Mouse (Mus musculus) heart, embryonic 15.5 days (tissue): Measurements from ENCODE around the gene Lrrc1. TPM values are rescaled to one million over a fixed set of nuclear protein-coding genes. Genes with fewer than 3 reads are reported as not detected.

Experiments used
- ATAC-seq: fragments of 200-750 bp; cut with Nextera tagmentation; replicated peaks from 2 replicates; pipeline ENCODE4 v1.8.0; 2017; ENCODE audit warnings: low read depth, moderate TSS enrichment; ENCODE audit not compliant: insufficient number of reproducible peaks, insufficient read depth, low FRiP score
- H3K27ac ChIP-seq: fragments of 300-500 bp; sonication (generic); 2 replicates; pipeline ENCODE4 v1.5.1; 2015; ENCODE audit warnings: mild to moderate bottlenecking, inconsistent platforms
- H3K27me3 ChIP-seq: fragments of 300-500 bp; sonication (generic); 2 replicates; pipeline ENCODE4 v1.6.1; 2015; ENCODE audit warnings: inconsistent platforms
- H3K36me3 ChIP-seq: fragments of 300-500 bp; sonication (generic); 2 replicates; pipeline ENCODE4 v1.6.1; 2015; ENCODE audit warnings: mild to moderate bottlenecking, inconsistent platforms
- H3K4me1 ChIP-seq: fragments of 300-500 bp; sonication (generic); replicated peaks from 2 replicates; pipeline ENCODE4 v1.6.1; 2015; ENCODE audit warnings: inconsistent platforms
- H3K4me2 ChIP-seq: fragments of 300-500 bp; sonication (generic); 2 replicates; pipeline ENCODE4 v1.6.1; 2015; ENCODE audit warnings: inconsistent platforms, mild to moderate bottlenecking, moderate library complexity
- H3K4me3 ChIP-seq: fragments of 300-500 bp; sonication (generic); 2 replicates; pipeline ENCODE4 v1.5.1; 2015; ENCODE audit warnings: mild to moderate bottlenecking, inconsistent platforms
- H3K9ac ChIP-seq: fragments of 300-500 bp; sonication (generic); 2 replicates; pipeline ENCODE4 v1.6.1; 2015; ENCODE audit warnings: mild to moderate bottlenecking, inconsistent platforms
- H3K9me3 ChIP-seq: fragments of 300-500 bp; sonication (generic); replicated peaks from 2 replicates; pipeline ENCODE4 v1.6.1; 2016; ENCODE audit warnings: inconsistent platforms
- WGBS: fragments of 180-500 bp; shearing (Covaris S2); methylation state at CpG from one replicate; pipeline ENCODE4 v1.1.7; 2015; ENCODE audit warnings: mixed read lengths; 5-methylcytosine and 5-hydroxymethylcytosine counted together
- polyA plus RNA-seq: library from polyadenylated mRNA; unstranded; fragments of >200 nt; fragmentation: Nextera tagmentation; extraction: Ambion mirVana; gene quantifications from 2 replicates; pipeline ENCODE4 v1.2.1, GENCODE M21; 2015

Gene Lrrc1
- polyA plus RNA-seq, 1 experiment from 2014 or later, result 18.6 TPM

GRCm38 (mm10) chr9:77541556-77541955, 3.1 kb downstream of the Lrrc1 start:
- no peak overlapping the region for H3K27ac ChIP-seq
- H3K9ac ChIP-seq, result no peak overlapping the region
- H3K27me3 ChIP-seq, result no peaks in the 10 kb centered on the region
- no peaks in the 10 kb centered on the region for H3K9me3 ChIP-seq
- peaks cover 47% of the 10 kb centered on the region for H3K4me1 ChIP-seq
- H3K36me3 ChIP-seq, result no peaks in the 10 kb centered on the region
- H3K4me2 ChIP-seq, result no peak overlapping the region
- no peak overlapping the region for H3K4me3 ChIP-seq
- ATAC-seq, result no peak
- WGBS, result 88% methylated on average over 7 of the region's 7 CpGs

- Histone ChIP-seq H3K4me2 (no peak overlapping the region), H3K9ac (no peak overlapping the region), H3K4me3 (no peak overlapping the region), H3K4me1 (peaks cover 62% of the 10 kb centered on the region), H3K9me3 (no peaks in the 10 kb centered on the region), H3K27ac (no peak overlapping the region), H3K36me3 (no peaks in the 10 kb centered on the region), H3K27me3 (no peaks in the 10 kb centered on the region)
- no peak for ATAC-seq
- WGBS, result 89% methylated on average over 9 of the region's 9 CpGs
These were observed 5.4 kb downstream of the Lrrc1 start for GRCm38 (mm10) chr9:77539232-77539631.

- no peaks in the 10 kb centered on the region for H3K27me3 ChIP-seq
- no peak for ATAC-seq
- no peaks in the 10 kb centered on the region for H3K9me3 ChIP-seq
- H3K4me1 ChIP-seq, result peaks cover 56% of the 10 kb centered on the region
- no peak overlapping the region for H3K4me3 ChIP-seq
- H3K27ac ChIP-seq, result no peak overlapping the region
- H3K36me3 ChIP-seq, result no peaks in the 10 kb centered on the region
- H3K4me2 ChIP-seq, result no peak overlapping the region
- H3K9ac ChIP-seq, result no peak overlapping the region
- 53% methylated on average over 10 of the region's 10 CpGs for WGBS
These were observed 7.3 kb downstream of the Lrrc1 start for GRCm38 (mm10) chr9:77537357-77537756.

- Histone ChIP-seq H3K4me3 (no peak overlapping the region), H3K36me3 (no peaks in the 10 kb centered on the region), H3K4me2 (no peak overlapping the region), H3K9ac (no peak overlapping the region), H3K4me1 (peaks cover 51% of the 10 kb centered on the region), H3K27me3 (no peaks in the 10 kb centered on the region), H3K9me3 (no peaks in the 10 kb centered on the region), H3K27ac (no peak overlapping the region)
- ATAC-seq, result no peak
- WGBS, result 68% methylated on average over 7 of the region's 7 CpGs
These were observed 7.8 kb downstream of the Lrrc1 start for GRCm38 (mm10) chr9:77536832-77537231.

- Histone ChIP-seq H3K4me3 (no peak overlapping the region), H3K27ac (no peak overlapping the region), H3K36me3 (no peaks in the 10 kb centered on the region), H3K9ac (no peak overlapping the region), H3K4me1 (peaks cover 48% of the 10 kb centered on the region), H3K27me3 (no peaks in the 10 kb centered on the region), H3K9me3 (no peaks in the 10 kb centered on the region), H3K4me2 (no peak overlapping the region)
- 70% methylated on average over 6 of the region's 6 CpGs for WGBS
- ATAC-seq, result no peak
These were observed 8.4 kb downstream of the Lrrc1 start for GRCm38 (mm10) chr9:77536286-77536685.

- H3K9me3 ChIP-seq, result no peaks in the 10 kb centered on the region
- ATAC-seq, result no peak
- no peak overlapping the region; the same call in 1 of the 2 replicates for H3K4me2 ChIP-seq
- H3K27ac ChIP-seq, result no peak overlapping the region
- H3K4me3 ChIP-seq, result no peak overlapping the region
- no peak overlapping the region for H3K9ac ChIP-seq
- 30% methylated on average over 17 of the region's 17 CpGs for WGBS
- peaks cover 54% of the 10 kb centered on the region for H3K4me1 ChIP-seq
- no peaks in the 10 kb centered on the region for H3K36me3 ChIP-seq
- no peaks in the 10 kb centered on the region for H3K27me3 ChIP-seq
These were observed 9.5 kb downstream of the Lrrc1 start for GRCm38 (mm10) chr9:77535021-77535744.

GRCm38 (mm10) chr9:77528379-77529041, 16.2 kb downstream of the Lrrc1 start:
- Histone ChIP-seq H3K4me1 (peaks cover 55% of the 10 kb centered on the region), H3K27ac (no peak overlapping the region), H3K4me3 (no peak overlapping the region), H3K9me3 (no peaks in the 10 kb centered on the region), H3K4me2 (no peak overlapping the region), H3K9ac (no peak overlapping the region), H3K27me3 (no peaks in the 10 kb centered on the region), H3K36me3 (no peaks in the 10 kb centered on the region)
- 83% methylated on average over 5 of the region's 5 CpGs for WGBS
- ATAC-seq, result no peak

- H3K4me3 ChIP-seq, result no peak overlapping the region
- ATAC-seq, result no peak
- H3K4me1 ChIP-seq, result peaks cover 61% of the 10 kb centered on the region
- no peak overlapping the region for H3K27ac ChIP-seq
- H3K27me3 ChIP-seq, result no peaks in the 10 kb centered on the region
- no peaks in the 10 kb centered on the region for H3K36me3 ChIP-seq
- no peak overlapping the region for H3K9ac ChIP-seq
- 69% methylated on average over 6 of the region's 6 CpGs for WGBS
- H3K9me3 ChIP-seq, result no peaks in the 10 kb centered on the region
- no peak overlapping the region for H3K4me2 ChIP-seq
These were observed 17.5 kb downstream of the Lrrc1 start for GRCm38 (mm10) chr9:77527170-77527569.

- peak; percentile 45; the same call in 1 of the 2 replicates for ATAC-seq
- Histone ChIP-seq H3K36me3 (no peaks in the 10 kb centered on the region), H3K4me2 (no peak overlapping the region), H3K4me3 (no peak overlapping the region), H3K9ac (no peak overlapping the region), H3K9me3 (no peaks in the 10 kb centered on the region), H3K4me1 (peaks cover 61% of the 10 kb centered on the region), H3K27me3 (no peaks in the 10 kb centered on the region), H3K27ac (peak overlapping the region; percentile 27; the same call in 1 of the 2 replicates)
- WGBS, result 17% methylated on average over 2 of the region's 2 CpGs
These were observed 18.0 kb downstream of the Lrrc1 start for GRCm38 (mm10) chr9:77526715-77527114.

- Histone ChIP-seq H3K27me3 (no peaks in the 10 kb centered on the region), H3K4me1 (peaks cover 61% of the 10 kb centered on the region), H3K36me3 (no peaks in the 10 kb centered on the region), H3K4me3 (no peak overlapping the region), H3K9me3 (no peaks in the 10 kb centered on the region), H3K9ac (no peak overlapping the region), H3K27ac (peak overlapping the region; percentile 27), H3K4me2 (no peak overlapping the region)
- WGBS, result 85% methylated on average over 16 of the region's 16 CpGs
- ATAC-seq, result no peak; the same call in 1 of the 2 replicates
These were observed 18.9 kb downstream of the Lrrc1 start for GRCm38 (mm10) chr9:77525595-77526295.

- 87% methylated on average over 4 of the region's 4 CpGs for WGBS
- no peak overlapping the region for H3K9ac ChIP-seq
- no peaks in the 10 kb centered on the region for H3K27me3 ChIP-seq
- ATAC-seq, result no peak
- no peak overlapping the region for H3K27ac ChIP-seq
- H3K9me3 ChIP-seq, result no peaks in the 10 kb centered on the region
- no peak overlapping the region for H3K4me3 ChIP-seq
- no peak overlapping the region for H3K4me2 ChIP-seq
- no peaks in the 10 kb centered on the region for H3K36me3 ChIP-seq
- H3K4me1 ChIP-seq, result peaks cover 57% of the 10 kb centered on the region
These were observed 20.9 kb downstream of the Lrrc1 start for GRCm38 (mm10) chr9:77523793-77524192.
